Mouse (Mus musculus): Measurements from ENCODE around the gene Proz. TPM values are rescaled to one million over a fixed set of nuclear protein-coding genes. Genes with fewer than 3 reads are reported as not detected.

Proz gene
- total and polyA plus RNA-seq, 2 experiments from 2014 or later, result 0.10 TPM; not detected in 1

DNA sequence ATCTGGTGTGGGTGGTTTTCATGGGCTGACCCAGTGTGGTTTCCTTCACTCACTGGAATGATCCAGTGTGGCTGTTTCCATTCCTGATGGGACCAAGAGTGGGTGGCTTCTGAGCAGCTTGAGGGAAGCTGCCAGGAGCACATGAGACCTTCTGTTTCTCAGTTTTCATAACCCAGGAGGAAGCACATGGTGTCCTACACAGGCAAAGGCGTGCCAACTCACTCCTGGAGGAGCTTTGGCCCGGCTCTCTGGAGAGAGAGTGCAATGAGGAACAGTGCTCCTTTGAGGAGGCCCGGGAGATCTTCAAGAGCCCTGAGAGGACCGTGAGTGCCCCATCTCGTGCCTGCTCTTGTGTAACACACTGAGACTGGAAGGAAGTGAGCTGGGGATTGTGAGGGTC, 32.2 kb upstream of the Proz start:
- no peaks in the 10 kb centered on the region for H3K27me3 ChIP-seq (ENCODE audit: control insufficient read depth, insufficient read depth, low read length)
- H3K36me3 ChIP-seq (replicated peaks; ENCODE audit: control insufficient read depth, insufficient read depth, low read length), result no peaks in the 10 kb centered on the region
- WGBS, result 74% methylated on average over 5 of the region's 5 CpGs
- no peak overlapping the region for H3K9ac ChIP-seq (replicated peaks; ENCODE audit: low read depth, low read length)
- no peaks in the 10 kb centered on the region for H3K4me1 ChIP-seq (ENCODE audit: control insufficient read depth, insufficient read depth)
- H3K9me3 ChIP-seq (replicated peaks; ENCODE audit: control insufficient read depth, low read length), result no peaks in the 10 kb centered on the region
- ATAC-seq (ENCODE audit: insufficient read depth, low read depth) (no peak), DNase-seq (ENCODE audit: low spot score) (no peak)
- no peak overlapping the region for H3K27ac ChIP-seq (ENCODE audit: low read depth)
- H3K4me2 ChIP-seq (ENCODE audit: low read depth, low read length), result no peak overlapping the region
- H3K4me3 ChIP-seq (ENCODE audit: low read depth, low read length), result no peak overlapping the region
- TF ChIP-seq EP300 (IDR thresholded peaks at IDR 0.05; ENCODE audit: low read depth) (no peak), CTCF (IDR thresholded peaks at IDR 0.05; ENCODE audit: low read depth) (no peak)

GRCm38 (mm10) chr8:13036346-13036812, 24.3 kb upstream of the Proz start:
- 52% methylated on average over 10 of the region's 10 CpGs for WGBS
- no peak overlapping the region for H3K4me3 ChIP-seq (ENCODE audit: low read depth, low read length)
- TF ChIP-seq EP300 (IDR thresholded peaks at IDR 0.05; ENCODE audit: low read depth) (no peak), CTCF (IDR thresholded peaks at IDR 0.05; ENCODE audit: low read depth) (no peak)
- H3K4me1 ChIP-seq (ENCODE audit: control insufficient read depth, insufficient read depth), result peaks cover 10% of the 10 kb centered on the region
- H3K36me3 ChIP-seq (replicated peaks; ENCODE audit: control insufficient read depth, insufficient read depth, low read length), result no peaks in the 10 kb centered on the region
- H3K4me2 ChIP-seq (ENCODE audit: low read depth, low read length), result no peak overlapping the region
- no peak overlapping the region for H3K9ac ChIP-seq (replicated peaks; ENCODE audit: low read depth, low read length)
- ATAC-seq (ENCODE audit: insufficient read depth, low read depth) (peak; percentile 67), DNase-seq (ENCODE audit: low spot score) (peak; percentile 65)
- no peaks in the 10 kb centered on the region for H3K27me3 ChIP-seq (ENCODE audit: control insufficient read depth, insufficient read depth, low read length)
- no peaks in the 10 kb centered on the region for H3K9me3 ChIP-seq (replicated peaks; ENCODE audit: control insufficient read depth, low read length)
- H3K27ac ChIP-seq (ENCODE audit: low read depth), result no peak overlapping the region

DNA sequence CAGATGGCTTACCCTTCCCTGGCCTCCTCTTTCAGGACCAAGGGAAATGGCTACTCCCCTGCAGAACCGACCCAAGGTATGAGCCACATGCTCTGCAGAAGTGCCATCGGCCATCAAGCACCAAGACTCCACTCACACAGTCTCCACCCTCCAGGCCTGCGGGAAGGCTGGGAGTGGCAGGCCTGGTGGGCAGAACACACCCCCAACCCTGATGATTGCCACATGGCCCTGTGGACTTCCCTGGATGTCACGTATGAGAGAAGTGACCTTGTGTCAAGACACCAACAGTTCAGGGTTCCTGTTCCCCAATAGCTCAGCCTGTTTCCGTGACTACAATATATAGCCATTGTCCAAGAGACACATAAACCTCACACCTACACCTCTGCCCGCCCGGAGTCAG, 23.7 kb upstream of the Proz start, which contains the start of gene F10:
F10 (plus strand) TSS at position 294 of the 400 bp plus-strand sequence.
- peaks cover 10% of the 10 kb centered on the region for H3K4me1 ChIP-seq (ENCODE audit: control insufficient read depth, insufficient read depth)
- no peaks in the 10 kb centered on the region for H3K9me3 ChIP-seq (replicated peaks; ENCODE audit: control insufficient read depth, low read length)
- TF ChIP-seq CTCF (IDR thresholded peaks at IDR 0.05; ENCODE audit: low read depth) (no peak), EP300 (IDR thresholded peaks at IDR 0.05; ENCODE audit: low read depth) (no peak)
- peak within 1 kb of the TSS; percentile 7; the same call in 1 of the 2 replicates for H3K27ac ChIP-seq (ENCODE audit: low read depth)
- no peak within 1 kb of the TSS for H3K4me2 ChIP-seq (ENCODE audit: low read depth, low read length)
- H3K9ac ChIP-seq (replicated peaks; ENCODE audit: low read depth, low read length), result no peak within 1 kb of the TSS
- 50% methylated on average over 7 of the region's 7 CpGs for WGBS
- H3K4me3 ChIP-seq (ENCODE audit: low read depth, low read length), result no peak within 1 kb of the TSS
- ATAC-seq (ENCODE audit: insufficient read depth, low read depth), result peak; percentile 42
- DNase-seq (ENCODE audit: low spot score), result peak; percentile 9
- H3K27me3 ChIP-seq (ENCODE audit: control insufficient read depth, insufficient read depth, low read length), result no peaks in the 10 kb centered on the region
- no peaks in the 10 kb centered on the region for H3K36me3 ChIP-seq (replicated peaks; ENCODE audit: control insufficient read depth, insufficient read depth, low read length)

DNA sequence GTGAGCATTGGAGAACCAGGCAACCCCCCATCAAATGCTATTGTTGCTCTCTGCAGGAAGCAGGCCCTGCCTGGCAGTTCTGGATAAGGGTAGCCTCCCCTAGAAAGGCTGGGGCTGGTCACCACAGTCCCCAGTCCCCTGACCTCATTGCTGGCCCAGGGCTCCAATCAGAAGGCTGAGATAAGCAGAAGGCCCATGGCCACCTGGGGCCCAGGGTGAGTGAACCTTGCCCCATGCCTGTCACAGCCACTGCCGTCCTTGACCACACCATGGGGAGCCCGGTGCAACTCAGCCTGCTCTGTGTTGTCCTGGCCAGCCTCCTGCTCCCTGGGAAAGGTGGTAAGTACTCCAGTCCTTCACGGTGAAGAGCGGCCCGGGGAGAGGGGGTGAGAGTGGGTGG, 23.1 kb upstream of the Proz start:
- H3K4me1 ChIP-seq (ENCODE audit: control insufficient read depth, insufficient read depth), result peaks cover 10% of the 10 kb centered on the region
- no peak overlapping the region for H3K9ac ChIP-seq (replicated peaks; ENCODE audit: low read depth, low read length)
- DNase-seq (ENCODE audit: low spot score) (no peak), ATAC-seq (ENCODE audit: insufficient read depth, low read depth) (no peak)
- H3K36me3 ChIP-seq (replicated peaks; ENCODE audit: control insufficient read depth, insufficient read depth, low read length), result no peaks in the 10 kb centered on the region
- no peak overlapping the region for H3K4me2 ChIP-seq (ENCODE audit: low read depth, low read length)
- no peaks in the 10 kb centered on the region for H3K27me3 ChIP-seq (ENCODE audit: control insufficient read depth, insufficient read depth, low read length)
- WGBS, result 30% methylated on average over 5 of the region's 5 CpGs
- H3K4me3 ChIP-seq (ENCODE audit: low read depth, low read length), result no peak overlapping the region
- H3K9me3 ChIP-seq (replicated peaks; ENCODE audit: control insufficient read depth, low read length), result no peaks in the 10 kb centered on the region
- H3K27ac ChIP-seq (ENCODE audit: low read depth), result no peak overlapping the region
- TF ChIP-seq EP300 (IDR thresholded peaks at IDR 0.05; ENCODE audit: low read depth) (no peak), CTCF (IDR thresholded peaks at IDR 0.05; ENCODE audit: low read depth) (no peak)

DNA sequence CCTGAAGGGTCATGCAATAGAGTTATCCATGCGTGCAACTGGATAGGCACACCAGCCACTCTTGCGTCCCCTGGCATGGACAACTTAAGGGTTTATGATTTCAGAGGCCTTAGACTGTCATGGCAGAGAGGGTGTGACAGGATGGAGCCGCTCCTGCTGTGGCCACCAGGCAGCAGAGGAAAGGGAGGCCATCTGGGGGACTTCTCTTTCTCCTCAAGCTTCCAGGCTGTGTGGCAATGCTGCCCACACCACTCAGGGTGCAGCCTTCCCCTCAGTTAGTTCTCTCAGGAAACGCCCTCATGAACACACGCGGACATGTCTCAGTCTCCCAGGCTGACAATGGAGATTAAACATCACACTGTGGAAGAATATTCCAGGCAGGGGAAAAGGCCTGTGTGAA, 21.7 kb upstream of the Proz start:
- no peak overlapping the region for H3K4me2 ChIP-seq (ENCODE audit: low read depth, low read length)
- no peaks in the 10 kb centered on the region for H3K9me3 ChIP-seq (replicated peaks; ENCODE audit: control insufficient read depth, low read length)
- H3K36me3 ChIP-seq (replicated peaks; ENCODE audit: control insufficient read depth, insufficient read depth, low read length), result no peaks in the 10 kb centered on the region
- no peak overlapping the region for H3K27ac ChIP-seq (ENCODE audit: low read depth)
- no peak for TF ChIP-seq EP300 (IDR thresholded peaks at IDR 0.05; ENCODE audit: low read depth)
- no peak for TF ChIP-seq CTCF (IDR thresholded peaks at IDR 0.05; ENCODE audit: low read depth)
- H3K4me1 ChIP-seq (ENCODE audit: control insufficient read depth, insufficient read depth), result peaks cover 10% of the 10 kb centered on the region
- H3K4me3 ChIP-seq (ENCODE audit: low read depth, low read length), result no peak overlapping the region
- H3K9ac ChIP-seq (replicated peaks; ENCODE audit: low read depth, low read length), result no peak overlapping the region
- 66% methylated on average over 6 of the region's 6 CpGs for WGBS
- DNase-seq (ENCODE audit: low spot score) (no peak), ATAC-seq (ENCODE audit: insufficient read depth, low read depth) (no peak)
- no peaks in the 10 kb centered on the region for H3K27me3 ChIP-seq (ENCODE audit: control insufficient read depth, insufficient read depth, low read length)

DNA sequence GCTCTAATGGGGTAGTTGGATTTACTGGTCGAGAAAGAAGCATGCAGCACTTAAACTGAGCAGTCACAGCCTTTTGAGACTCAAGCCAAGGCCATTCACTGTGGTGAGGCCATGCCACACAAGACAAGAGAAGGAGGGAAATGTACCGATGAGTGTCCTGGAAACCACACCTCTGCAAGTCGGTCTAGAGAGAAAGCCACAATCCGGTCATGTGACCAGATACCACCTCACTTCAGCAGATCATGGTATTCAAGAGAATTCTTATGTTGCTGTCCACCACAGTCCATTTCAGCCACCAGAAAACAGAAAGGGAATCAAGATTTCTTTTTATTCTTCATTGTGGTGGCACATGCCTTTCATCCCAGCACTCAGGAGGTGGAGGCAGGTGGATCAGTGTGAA, 19.3 kb upstream of the Proz start:
- H3K36me3 ChIP-seq (replicated peaks; ENCODE audit: control insufficient read depth, insufficient read depth, low read length), result no peaks in the 10 kb centered on the region
- peaks cover 6% of the 10 kb centered on the region for H3K4me1 ChIP-seq (ENCODE audit: control insufficient read depth, insufficient read depth)
- H3K4me2 ChIP-seq (ENCODE audit: low read depth, low read length), result no peak overlapping the region
- no peak overlapping the region for H3K9ac ChIP-seq (replicated peaks; ENCODE audit: low read depth, low read length)
- no peak overlapping the region for H3K4me3 ChIP-seq (ENCODE audit: low read depth, low read length)
- 72% methylated on average over 4 of the region's 4 CpGs for WGBS
- H3K27ac ChIP-seq (ENCODE audit: low read depth), result no peak overlapping the region
- H3K9me3 ChIP-seq (replicated peaks; ENCODE audit: control insufficient read depth, low read length), result no peaks in the 10 kb centered on the region
- TF ChIP-seq EP300 (IDR thresholded peaks at IDR 0.05; ENCODE audit: low read depth) (no peak), CTCF (IDR thresholded peaks at IDR 0.05; ENCODE audit: low read depth) (no peak)
- DNase-seq (ENCODE audit: low spot score) (no peak), ATAC-seq (ENCODE audit: insufficient read depth, low read depth) (no peak)
- H3K27me3 ChIP-seq (ENCODE audit: control insufficient read depth, insufficient read depth, low read length), result no peaks in the 10 kb centered on the region

All from heart, postnatal 0 days (tissue).